Mouse (Mus musculus) urinary bladder, postnatal 25 days (tissue): ENCODE data around the gene 4921507P07Rik.
"Not testable (repeated sequence)": the region's sequence is repeated elsewhere in the genome, so short reads cannot be mapped to it uniquely, and the experiment has no call there.

Experiments
- DNase-seq: peaks from one replicate; pipeline ENCODE4 v3.0.0; 2022; ENCODE audit warnings: low spot score

4921507P07Rik gene

GRCm38 (mm10) chr6:50596301-50597211 is at the start of gene 4921507P07Rik:
Gene 4921507P07Rik, minus strand, starts transcription at chr6:50596632.
- DNase-seq = peak; percentile 91

GRCm38 (mm10) chr6:50644701-50645100 is 48.3 kb upstream of the 4921507P07Rik start:
- DNase-seq = no peak

- no peak for DNase-seq
Measured at GRCm38 (mm10) chr6:50641898-50642297, 45.5 kb upstream of the 4921507P07Rik start.

GRCm38 (mm10) chr6:50640377-50640776 is 43.9 kb upstream of the 4921507P07Rik start:
- DNase-seq = no peak

GRCm38 (mm10) chr6:50639656-50640055 is 43.2 kb upstream of the 4921507P07Rik start:
- no peak for DNase-seq

GRCm38 (mm10) chr6:50626170-50626569 is 29.7 kb upstream of the 4921507P07Rik start:
- not testable (repeated sequence) for DNase-seq

- not testable (repeated sequence) for DNase-seq
Measured at GRCm38 (mm10) chr6:50618273-50618672, 21.8 kb upstream of the 4921507P07Rik start.

- DNase-seq = no peak
Measured at GRCm38 (mm10) chr6:50601620-50602019, 5.2 kb upstream of the 4921507P07Rik start.

GRCm38 (mm10) chr6:50598560-50598959 is 2.1 kb upstream of the 4921507P07Rik start:
- DNase-seq = no peak

- DNase-seq = no peak
Measured at GRCm38 (mm10) chr6:50594372-50594771, 2.1 kb downstream of the 4921507P07Rik start.

GRCm38 (mm10) chr6:50593334-50593845 is 3.0 kb downstream of the 4921507P07Rik start:
- DNase-seq = no peak

GRCm38 (mm10) chr6:50590234-50590633 is 6.2 kb downstream of the 4921507P07Rik start:
- DNase-seq = no peak

- peak; percentile 44 for DNase-seq
Measured at GRCm38 (mm10) chr6:50588251-50588650, 8.2 kb downstream of the 4921507P07Rik start.

- no peak for DNase-seq
Measured at GRCm38 (mm10) chr6:50587412-50587811, 9.0 kb downstream of the 4921507P07Rik start.

- no peak for DNase-seq
Measured at GRCm38 (mm10) chr6:50586316-50586715, 10.1 kb downstream of the 4921507P07Rik start.

- no peak for DNase-seq
Measured at GRCm38 (mm10) chr6:50585733-50586132, 10.7 kb downstream of the 4921507P07Rik start.

GRCm38 (mm10) chr6:50571661-50572060 is 24.8 kb downstream of the 4921507P07Rik start:
- DNase-seq = no peak

- DNase-seq = no peak
Measured at GRCm38 (mm10) chr6:50566997-50567255, 29.5 kb downstream of the 4921507P07Rik start.

GRCm38 (mm10) chr6:50566141-50566996 is 30.1 kb downstream of the 4921507P07Rik start, which contains the start of gene Cycs:
Gene Cycs, minus strand, starts transcription at chr6:50566538.
- DNase-seq = peak; percentile 98

GRCm38 (mm10) chr6:50563651-50564050 is 32.8 kb downstream of the 4921507P07Rik start:
- DNase-seq = no peak

GRCm38 (mm10) chr6:50562421-50562820 is 34.0 kb downstream of the 4921507P07Rik start:
- DNase-seq = no peak

- no peak for DNase-seq
Measured at GRCm38 (mm10) chr6:50560776-50561175, 35.7 kb downstream of the 4921507P07Rik start.

GRCm38 (mm10) chr6:50558877-50559276 is 37.6 kb downstream of the 4921507P07Rik start:
- no peak for DNase-seq
